Mouse (Mus musculus): ENCODE results near the gene Btg1. TPM values are rescaled to one million over a fixed set of nuclear protein-coding genes. Genes with fewer than 3 reads are reported as not detected.

The Btg1 gene
- polyA plus RNA-seq, 1 experiment from 2014 or later: 88.1 TPM

DNA sequence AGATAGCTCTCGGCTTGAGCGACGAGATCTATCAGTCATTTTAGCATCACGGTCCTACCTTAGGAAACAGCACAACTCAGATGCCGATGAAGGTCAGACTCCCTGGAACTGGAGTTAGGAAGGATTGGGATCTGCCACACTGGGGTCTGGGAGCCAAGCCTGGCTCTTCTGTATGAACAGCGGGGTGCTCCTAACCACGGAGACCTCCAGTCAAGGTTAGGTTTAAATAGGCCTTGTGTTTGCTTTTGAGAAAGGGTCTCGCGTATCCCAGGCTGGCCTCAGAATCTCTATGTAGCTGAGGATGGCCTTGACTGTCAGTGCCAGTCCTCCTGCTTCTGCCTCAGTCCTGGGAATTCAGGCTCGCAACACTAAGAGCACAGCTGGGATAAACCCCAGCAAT, 10.5 kb downstream of the Btg1 start:
- Histone ChIP-seq H3K4me2 (ENCODE audit: low read length) (no peak overlapping the region), H3K4me1 (ENCODE audit: control insufficient read depth in 2 of 2, insufficient read depth in 2 of 2, low read length in 2 of 2) (peaks cover 14 to 36% of the 10 kb centered on the region in 2 experiments), H3K27ac (replicated peaks in 1 of 2; ENCODE audit: control insufficient read depth in 1 of 2, insufficient read depth in 1 of 2, low read depth in 2 of 2, low read length in 2 of 2) (no peak overlapping the region), H3K4me3 (ENCODE audit: control insufficient read depth in 1 of 2, insufficient read depth in 1 of 2, low read depth in 1 of 2, low read length in 2 of 2) (no peak overlapping the region), H3K36me3 (ENCODE audit: control insufficient read depth, insufficient read depth, low read length) (peaks cover 22% of the 10 kb centered on the region), H3K9me3 (ENCODE audit: control insufficient read depth, low read length) (no peaks in the 10 kb centered on the region), H3K27me3 (ENCODE audit: control insufficient read depth, insufficient read depth, low read length) (no peaks in the 10 kb centered on the region), H3K9ac (ENCODE audit: low read length) (no peak overlapping the region)
- no peak for ATAC-seq (ENCODE audit: insufficient number of reproducible peaks, insufficient read depth, low FRiP score, low read depth)
- 93% methylated on average over 10 of the region's 10 CpGs for WGBS

GRCm38 (mm10) chr10:96628100-96628912, 11.5 kb downstream of the Btg1 start:
- Histone ChIP-seq H3K4me1 (ENCODE audit: control insufficient read depth in 2 of 2, insufficient read depth in 2 of 2, low read length in 2 of 2) (peaks cover 14 to 28% of the 10 kb centered on the region in 2 experiments), H3K4me2 (ENCODE audit: low read length) (no peak overlapping the region), H3K27me3 (ENCODE audit: control insufficient read depth, insufficient read depth, low read length) (no peaks in the 10 kb centered on the region), H3K9ac (ENCODE audit: low read length) (no peak overlapping the region), H3K36me3 (ENCODE audit: control insufficient read depth, insufficient read depth, low read length) (peaks cover 16% of the 10 kb centered on the region; the same call in 1 of the 2 replicates), H3K4me3 (ENCODE audit: control insufficient read depth in 1 of 2, insufficient read depth in 1 of 2, low read depth in 1 of 2, low read length in 2 of 2) (no peak overlapping the region), H3K9me3 (ENCODE audit: control insufficient read depth, low read length) (no peaks in the 10 kb centered on the region), H3K27ac (replicated peaks in 1 of 2; ENCODE audit: control insufficient read depth in 1 of 2, insufficient read depth in 1 of 2, low read depth in 2 of 2, low read length in 2 of 2) (no peak overlapping the region)
- ATAC-seq (ENCODE audit: insufficient number of reproducible peaks, insufficient read depth, low FRiP score, low read depth): no peak
- 91% methylated on average over 16 of the region's 16 CpGs for WGBS

DNA sequence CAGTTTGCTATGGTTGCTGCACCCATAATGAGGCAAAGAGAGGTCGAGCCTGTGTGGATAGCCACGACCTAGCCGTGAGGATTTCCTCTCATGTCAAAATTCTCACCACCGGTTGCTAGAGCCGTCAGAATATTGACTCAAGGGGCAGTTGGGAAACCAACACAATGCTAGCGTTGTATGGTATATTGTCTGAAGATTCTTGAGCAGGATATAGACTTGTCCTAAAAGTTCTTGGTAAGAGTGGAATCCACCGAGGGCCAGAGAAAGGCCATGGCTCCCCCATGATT, 12.1 kb downstream of the Btg1 start:
- Histone ChIP-seq H3K4me3 (ENCODE audit: control insufficient read depth in 1 of 2, insufficient read depth in 1 of 2, low read depth in 1 of 2, low read length in 2 of 2) (no peak overlapping the region), H3K4me2 (ENCODE audit: low read length) (no peak overlapping the region), H3K36me3 (ENCODE audit: control insufficient read depth, insufficient read depth, low read length) (peaks cover 10% of the 10 kb centered on the region; the same call in 1 of the 2 replicates), H3K4me1 (ENCODE audit: control insufficient read depth in 2 of 2, insufficient read depth in 2 of 2, low read length in 2 of 2) (peaks cover 14 to 28% of the 10 kb centered on the region in 2 experiments), H3K9me3 (ENCODE audit: control insufficient read depth, low read length) (no peaks in the 10 kb centered on the region), H3K27ac (replicated peaks in 1 of 2; ENCODE audit: control insufficient read depth in 1 of 2, insufficient read depth in 1 of 2, low read depth in 2 of 2, low read length in 2 of 2) (no peak overlapping the region), H3K9ac (ENCODE audit: low read length) (no peak overlapping the region), H3K27me3 (ENCODE audit: control insufficient read depth, insufficient read depth, low read length) (no peaks in the 10 kb centered on the region)
- ATAC-seq (ENCODE audit: insufficient number of reproducible peaks, insufficient read depth, low FRiP score, low read depth): no peak
- WGBS: 84% methylated on average over 7 of the region's 7 CpGs

DNA sequence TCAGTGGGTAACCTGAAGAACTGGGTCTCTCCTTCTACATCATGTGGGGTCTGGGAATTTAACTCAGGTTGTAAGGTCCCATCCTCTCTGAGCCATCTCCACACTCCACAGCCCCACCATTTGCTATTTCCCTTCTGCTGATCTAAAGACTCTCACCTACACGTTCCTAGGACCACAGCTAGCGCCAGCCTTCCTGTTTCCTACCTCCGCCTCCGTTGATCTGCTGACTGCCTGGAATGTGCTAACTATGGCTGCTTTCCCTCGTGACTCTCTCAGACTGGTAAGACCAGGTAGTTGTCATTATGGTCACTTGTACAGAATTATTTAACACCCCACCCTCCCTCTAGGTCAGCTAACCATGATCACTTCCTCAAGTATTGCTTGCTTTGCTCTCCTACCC, 13.3 kb downstream of the Btg1 start:
- H3K27me3 ChIP-seq (ENCODE audit: control insufficient read depth, insufficient read depth, low read length): no peaks in the 10 kb centered on the region
- H3K9me3 ChIP-seq (ENCODE audit: control insufficient read depth, low read length): no peaks in the 10 kb centered on the region
- 31% methylated on average over 5 of the region's 5 CpGs for WGBS
- 0 out of 2 replicates have a peak, but pooled peaks cover 3% of the 10 kb centered on the region for H3K36me3 ChIP-seq (ENCODE audit: control insufficient read depth, insufficient read depth, low read length)
- H3K4me3 ChIP-seq (ENCODE audit: control insufficient read depth in 1 of 2, insufficient read depth in 1 of 2, low read depth in 1 of 2, low read length in 2 of 2): no peak overlapping the region
- peaks cover 13 to 26% of the 10 kb centered on the region in 2 experiments for H3K4me1 ChIP-seq (ENCODE audit: control insufficient read depth in 2 of 2, insufficient read depth in 2 of 2, low read length in 2 of 2)
- no peak overlapping the region for H3K27ac ChIP-seq (replicated peaks in 1 of 2; ENCODE audit: control insufficient read depth in 1 of 2, insufficient read depth in 1 of 2, low read depth in 2 of 2, low read length in 2 of 2)
- H3K9ac ChIP-seq (ENCODE audit: low read length): no peak overlapping the region
- ATAC-seq (ENCODE audit: insufficient number of reproducible peaks, insufficient read depth, low FRiP score, low read depth): no peak
- no peak overlapping the region for H3K4me2 ChIP-seq (ENCODE audit: low read length)

GRCm38 (mm10) chr10:96631066-96631711, 14.4 kb downstream of the Btg1 start:
- Histone ChIP-seq H3K9ac (ENCODE audit: low read length) (no peak overlapping the region), H3K36me3 (ENCODE audit: control insufficient read depth, insufficient read depth, low read length) (0 out of 2 replicates have a peak, but pooled peaks cover 3% of the 10 kb centered on the region), H3K9me3 (ENCODE audit: control insufficient read depth, low read length) (no peaks in the 10 kb centered on the region), H3K27ac (replicated peaks in 1 of 2; ENCODE audit: control insufficient read depth in 1 of 2, insufficient read depth in 1 of 2, low read depth in 2 of 2, low read length in 2 of 2) (no peak overlapping the region), H3K4me3 (ENCODE audit: control insufficient read depth in 1 of 2, insufficient read depth in 1 of 2, low read depth in 1 of 2, low read length in 2 of 2) (no peak overlapping the region), H3K4me2 (ENCODE audit: low read length) (no peak overlapping the region), H3K27me3 (ENCODE audit: control insufficient read depth, insufficient read depth, low read length) (no peaks in the 10 kb centered on the region), H3K4me1 (ENCODE audit: control insufficient read depth in 2 of 2, insufficient read depth in 2 of 2, low read length in 2 of 2) (peaks cover 10 to 16% of the 10 kb centered on the region in 2 experiments)
- ATAC-seq (ENCODE audit: insufficient number of reproducible peaks, insufficient read depth, low FRiP score, low read depth): no peak
- WGBS: 48% methylated on average over 9 of the region's 9 CpGs

GRCm38 (mm10) chr10:96632271-96633144, 15.7 kb downstream of the Btg1 start:
- ATAC-seq (ENCODE audit: insufficient number of reproducible peaks, insufficient read depth, low FRiP score, low read depth): no peak
- Histone ChIP-seq H3K4me1 (ENCODE audit: control insufficient read depth in 2 of 2, insufficient read depth in 2 of 2, low read length in 2 of 2) (peaks cover 8 to 10% of the 10 kb centered on the region in 2 experiments), H3K27me3 (ENCODE audit: control insufficient read depth, insufficient read depth, low read length) (no peaks in the 10 kb centered on the region), H3K4me3 (ENCODE audit: control insufficient read depth in 1 of 2, insufficient read depth in 1 of 2, low read depth in 1 of 2, low read length in 2 of 2) (no peak overlapping the region), H3K27ac (replicated peaks in 1 of 2; ENCODE audit: control insufficient read depth in 1 of 2, insufficient read depth in 1 of 2, low read depth in 2 of 2, low read length in 2 of 2) (no peak overlapping the region), H3K9me3 (ENCODE audit: control insufficient read depth, low read length) (no peaks in the 10 kb centered on the region), H3K9ac (ENCODE audit: low read length) (no peak overlapping the region), H3K36me3 (ENCODE audit: control insufficient read depth, insufficient read depth, low read length) (no peaks in the 10 kb centered on the region), H3K4me2 (ENCODE audit: low read length) (no peak overlapping the region)
- WGBS: 70% methylated on average over 12 of the region's 12 CpGs

- H3K4me1 ChIP-seq (ENCODE audit: control insufficient read depth in 2 of 2, insufficient read depth in 2 of 2, low read length in 2 of 2): peaks cover 8 to 10% of the 10 kb centered on the region in 2 experiments
- H3K4me3 ChIP-seq (ENCODE audit: control insufficient read depth in 1 of 2, insufficient read depth in 1 of 2, low read depth in 1 of 2, low read length in 2 of 2): no peak overlapping the region
- no peaks in the 10 kb centered on the region for H3K9me3 ChIP-seq (ENCODE audit: control insufficient read depth, low read length)
- no peak overlapping the region for H3K27ac ChIP-seq (replicated peaks in 1 of 2; ENCODE audit: control insufficient read depth in 1 of 2, insufficient read depth in 1 of 2, low read depth in 2 of 2, low read length in 2 of 2)
- no peak for ATAC-seq (ENCODE audit: insufficient number of reproducible peaks, insufficient read depth, low FRiP score, low read depth)
- no peak overlapping the region for H3K4me2 ChIP-seq (ENCODE audit: low read length)
- H3K9ac ChIP-seq (ENCODE audit: low read length): no peak overlapping the region
- H3K27me3 ChIP-seq (ENCODE audit: control insufficient read depth, insufficient read depth, low read length): no peaks in the 10 kb centered on the region
- H3K36me3 ChIP-seq (ENCODE audit: control insufficient read depth, insufficient read depth, low read length): no peaks in the 10 kb centered on the region
- WGBS: 45% methylated on average over 4 of the region's 4 CpGs
These were observed 16.3 kb downstream of the Btg1 start for GRCm38 (mm10) chr10:96633145-96633516.
